Mouse (Mus musculus): ENCODE data around the gene Kat2b. TPM values are rescaled to one million over a fixed set of nuclear protein-coding genes. Genes with fewer than 3 reads are reported as not detected.
"Not testable (repeated sequence)": the region's sequence is repeated elsewhere in the genome, so short reads cannot be mapped to it uniquely, and the experiment has no call there.

Gene Kat2b
- polyA plus RNA-seq, 1 experiment from 2014 or later, result 7.8 TPM

- 0 out of 2 replicates have a peak, but pooled peaks cover 3% of the 10 kb centered on the region for H3K4me1 ChIP-seq (ENCODE audit: control insufficient read depth, insufficient read depth, low read length)
- H3K4me3 ChIP-seq (ENCODE audit: low read depth, low read length), result no peak overlapping the region
- ATAC-seq (ENCODE audit: insufficient number of reproducible peaks, insufficient read depth, low FRiP score, low read depth), result no peak
- H3K9ac ChIP-seq (replicated peaks; ENCODE audit: low read depth, low read length), result no peak overlapping the region
- H3K36me3 ChIP-seq (ENCODE audit: control insufficient read depth, insufficient read depth, low read length), result no peaks in the 10 kb centered on the region
- 90% methylated on average over 4 of the region's 4 CpGs for WGBS
- no peaks in the 10 kb centered on the region for H3K27me3 ChIP-seq (ENCODE audit: control insufficient read depth, insufficient read depth, low read length)
- H3K4me2 ChIP-seq (replicated peaks; ENCODE audit: low read depth, low read length), result no peak overlapping the region
- no peak overlapping the region for H3K27ac ChIP-seq (ENCODE audit: low read length)
- no peaks in the 10 kb centered on the region for H3K9me3 ChIP-seq (ENCODE audit: control insufficient read depth, low read depth, low read length)
These were observed 31.9 kb downstream of the Kat2b start for GRCm38 (mm10) chr17:53598571-53598970.

GRCm38 (mm10) chr17:53603236-53603635 is 36.6 kb downstream of the Kat2b start:
- H3K27ac ChIP-seq (ENCODE audit: low read length); H3K4me1 ChIP-seq (ENCODE audit: control insufficient read depth, insufficient read depth, low read length); H3K4me3 ChIP-seq (ENCODE audit: low read depth, low read length); ATAC-seq (ENCODE audit: insufficient number of reproducible peaks, insufficient read depth, low FRiP score, low read depth); H3K4me2 ChIP-seq (replicated peaks; ENCODE audit: low read depth, low read length); H3K36me3 ChIP-seq (ENCODE audit: control insufficient read depth, insufficient read depth, low read length); H3K9me3 ChIP-seq (ENCODE audit: control insufficient read depth, low read depth, low read length); H3K9ac ChIP-seq (replicated peaks; ENCODE audit: low read depth, low read length); H3K27me3 ChIP-seq (ENCODE audit: control insufficient read depth, insufficient read depth, low read length): not testable (repeated sequence)
- WGBS, result no CpG with 5 or more reads among the region's 7 CpGs

GRCm38 (mm10) chr17:53606082-53606481 is 39.4 kb downstream of the Kat2b start:
- not testable (repeated sequence) for H3K4me3 ChIP-seq (ENCODE audit: low read depth, low read length); H3K9ac ChIP-seq (replicated peaks; ENCODE audit: low read depth, low read length); H3K4me1 ChIP-seq (ENCODE audit: control insufficient read depth, insufficient read depth, low read length); H3K27ac ChIP-seq (ENCODE audit: low read length); H3K36me3 ChIP-seq (ENCODE audit: control insufficient read depth, insufficient read depth, low read length); ATAC-seq (ENCODE audit: insufficient number of reproducible peaks, insufficient read depth, low FRiP score, low read depth); H3K27me3 ChIP-seq (ENCODE audit: control insufficient read depth, insufficient read depth, low read length); H3K9me3 ChIP-seq (ENCODE audit: control insufficient read depth, low read depth, low read length); H3K4me2 ChIP-seq (replicated peaks; ENCODE audit: low read depth, low read length)
- no CpG with 5 or more reads among the region's 7 CpGs for WGBS

GRCm38 (mm10) chr17:53608924-53609323 is 42.3 kb downstream of the Kat2b start:
- WGBS, result no CpG with 5 or more reads among the region's 7 CpGs
- ATAC-seq (ENCODE audit: insufficient number of reproducible peaks, insufficient read depth, low FRiP score, low read depth); H3K4me3 ChIP-seq (ENCODE audit: low read depth, low read length): not testable (repeated sequence)

GRCm38 (mm10) chr17:53617295-53617957 is 50.8 kb downstream of the Kat2b start:
- H3K36me3 ChIP-seq (ENCODE audit: control insufficient read depth, insufficient read depth, low read length), result no peaks in the 10 kb centered on the region; the same call in 1 of the 2 replicates
- no peak overlapping the region for H3K4me3 ChIP-seq (ENCODE audit: low read depth, low read length)
- H3K4me1 ChIP-seq (ENCODE audit: control insufficient read depth, insufficient read depth, low read length), result no peaks in the 10 kb centered on the region
- no peaks in the 10 kb centered on the region for H3K27me3 ChIP-seq (ENCODE audit: control insufficient read depth, insufficient read depth, low read length)
- H3K27ac ChIP-seq (ENCODE audit: low read length), result no peak overlapping the region
- no peak overlapping the region for H3K4me2 ChIP-seq (replicated peaks; ENCODE audit: low read depth, low read length)
- whole genome bisulfite sequencing, result 95% methylated on average over 6 of the region's 6 CpGs
- no peak for ATAC-seq (ENCODE audit: insufficient number of reproducible peaks, insufficient read depth, low FRiP score, low read depth)
- H3K9me3 ChIP-seq (ENCODE audit: control insufficient read depth, low read depth, low read length), result no peaks in the 10 kb centered on the region
- H3K9ac ChIP-seq (replicated peaks; ENCODE audit: low read depth, low read length), result no peak overlapping the region

More at GRCm38 (mm10) chr17:53608924-53609323, 42.3 kb downstream of the Kat2b start:
- not testable (repeated sequence) for H3K4me1 ChIP-seq (ENCODE audit: control insufficient read depth, insufficient read depth, low read length); H3K27me3 ChIP-seq (ENCODE audit: control insufficient read depth, insufficient read depth, low read length); H3K36me3 ChIP-seq (ENCODE audit: control insufficient read depth, insufficient read depth, low read length); H3K9me3 ChIP-seq (ENCODE audit: control insufficient read depth, low read depth, low read length); H3K9ac ChIP-seq (replicated peaks; ENCODE audit: low read depth, low read length); H3K27ac ChIP-seq (ENCODE audit: low read length); H3K4me2 ChIP-seq (replicated peaks; ENCODE audit: low read depth, low read length)

GRCm38 (mm10) chr17:53618369-53618768 is 51.7 kb downstream of the Kat2b start:
- no peak for ATAC-seq (ENCODE audit: insufficient number of reproducible peaks, insufficient read depth, low FRiP score, low read depth)
- H3K4me2 ChIP-seq (replicated peaks; ENCODE audit: low read depth, low read length), result no peak overlapping the region
- H3K36me3 ChIP-seq (ENCODE audit: control insufficient read depth, insufficient read depth, low read length), result no peaks in the 10 kb centered on the region
- WGBS, result 94% methylated on average over 7 of the region's 7 CpGs
- no peaks in the 10 kb centered on the region for H3K9me3 ChIP-seq (ENCODE audit: control insufficient read depth, low read depth, low read length)
- H3K4me3 ChIP-seq (ENCODE audit: low read depth, low read length), result no peak overlapping the region
- H3K27ac ChIP-seq (ENCODE audit: low read length), result no peak overlapping the region
- no peak overlapping the region for H3K9ac ChIP-seq (replicated peaks; ENCODE audit: low read depth, low read length)
- H3K4me1 ChIP-seq (ENCODE audit: control insufficient read depth, insufficient read depth, low read length), result no peaks in the 10 kb centered on the region
- no peaks in the 10 kb centered on the region for H3K27me3 ChIP-seq (ENCODE audit: control insufficient read depth, insufficient read depth, low read length)

- no peaks in the 10 kb centered on the region for H3K4me1 ChIP-seq (ENCODE audit: control insufficient read depth, insufficient read depth, low read length)
- H3K27ac ChIP-seq (ENCODE audit: low read length), result no peak overlapping the region
- no peak overlapping the region for H3K4me3 ChIP-seq (ENCODE audit: low read depth, low read length)
- ATAC-seq (ENCODE audit: insufficient number of reproducible peaks, insufficient read depth, low FRiP score, low read depth), result no peak
- no peaks in the 10 kb centered on the region for H3K36me3 ChIP-seq (ENCODE audit: control insufficient read depth, insufficient read depth, low read length)
- no peaks in the 10 kb centered on the region for H3K9me3 ChIP-seq (ENCODE audit: control insufficient read depth, low read depth, low read length)
- H3K9ac ChIP-seq (replicated peaks; ENCODE audit: low read depth, low read length), result no peak overlapping the region
- H3K4me2 ChIP-seq (replicated peaks; ENCODE audit: low read depth, low read length), result no peak overlapping the region
- H3K27me3 ChIP-seq (ENCODE audit: control insufficient read depth, insufficient read depth, low read length), result no peaks in the 10 kb centered on the region
These were observed 52.7 kb downstream of the Kat2b start for GRCm38 (mm10) chr17:53619391-53619790.

GRCm38 (mm10) chr17:53620611-53621010 is 54.0 kb downstream of the Kat2b start:
- Histone ChIP-seq H3K4me3 (ENCODE audit: low read depth, low read length) (no peak overlapping the region), H3K36me3 (ENCODE audit: control insufficient read depth, insufficient read depth, low read length) (no peaks in the 10 kb centered on the region), H3K27me3 (ENCODE audit: control insufficient read depth, insufficient read depth, low read length) (no peaks in the 10 kb centered on the region), H3K9me3 (ENCODE audit: control insufficient read depth, low read depth, low read length) (no peaks in the 10 kb centered on the region), H3K4me1 (ENCODE audit: control insufficient read depth, insufficient read depth, low read length) (no peaks in the 10 kb centered on the region), H3K4me2 (replicated peaks; ENCODE audit: low read depth, low read length) (no peak overlapping the region), H3K9ac (replicated peaks; ENCODE audit: low read depth, low read length) (no peak overlapping the region), H3K27ac (ENCODE audit: low read length) (no peak overlapping the region)
- no peak for ATAC-seq (ENCODE audit: insufficient number of reproducible peaks, insufficient read depth, low FRiP score, low read depth)
- WGBS, result 95% methylated on average over 4 of the region's 4 CpGs

GRCm38 (mm10) chr17:53622125-53622524 is 55.5 kb downstream of the Kat2b start:
- WGBS, result 74% methylated on average over 3 of the region's 3 CpGs

More at GRCm38 (mm10) chr17:53622125-53622524, 55.5 kb downstream of the Kat2b start:
- no peak overlapping the region for H3K4me2 ChIP-seq (replicated peaks; ENCODE audit: low read depth, low read length)
- H3K9ac ChIP-seq (replicated peaks; ENCODE audit: low read depth, low read length), result no peak overlapping the region
- H3K4me3 ChIP-seq (ENCODE audit: low read depth, low read length), result no peak overlapping the region
- ATAC-seq (ENCODE audit: insufficient number of reproducible peaks, insufficient read depth, low FRiP score, low read depth), result no peak
- H3K36me3 ChIP-seq (ENCODE audit: control insufficient read depth, insufficient read depth, low read length), result no peaks in the 10 kb centered on the region
- no peak overlapping the region for H3K27ac ChIP-seq (ENCODE audit: low read length)
- no peaks in the 10 kb centered on the region for H3K27me3 ChIP-seq (ENCODE audit: control insufficient read depth, insufficient read depth, low read length)
- no peaks in the 10 kb centered on the region for H3K9me3 ChIP-seq (ENCODE audit: control insufficient read depth, low read depth, low read length)
- H3K4me1 ChIP-seq (ENCODE audit: control insufficient read depth, insufficient read depth, low read length), result no peaks in the 10 kb centered on the region
